Mouse (Mus musculus) embryo, embryonic 9.5 days (tissue): ENCODE results near the gene F2rl3.

ENCODE experiments used
- DNase-seq: peaks from one replicate; pipeline ENCODE4 v3.0.0-alpha.2; 2017; ENCODE audit errors: extremely low spot score

F2rl3 gene

DNA sequence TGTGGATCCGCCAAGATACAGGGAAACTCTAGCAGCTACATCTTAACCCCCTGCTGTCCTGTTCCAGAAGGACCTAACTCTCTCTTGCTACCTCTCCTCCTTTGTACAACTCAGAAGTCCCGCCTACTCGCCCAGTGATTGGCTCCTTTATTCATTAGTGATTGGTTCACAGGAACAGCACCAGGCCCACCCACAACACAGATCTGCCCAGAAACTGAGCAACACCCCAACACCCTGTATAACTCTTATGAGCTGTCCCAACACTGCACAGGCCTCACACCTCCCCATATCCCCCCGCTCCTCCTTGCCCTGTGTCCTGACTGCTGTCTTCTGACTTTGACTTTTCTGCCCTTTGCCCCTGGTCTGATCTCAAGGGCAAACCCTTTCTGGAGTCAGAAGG, 4.0 kb downstream of the F2rl3 start:
- DNase-seq = no peak

DNA sequence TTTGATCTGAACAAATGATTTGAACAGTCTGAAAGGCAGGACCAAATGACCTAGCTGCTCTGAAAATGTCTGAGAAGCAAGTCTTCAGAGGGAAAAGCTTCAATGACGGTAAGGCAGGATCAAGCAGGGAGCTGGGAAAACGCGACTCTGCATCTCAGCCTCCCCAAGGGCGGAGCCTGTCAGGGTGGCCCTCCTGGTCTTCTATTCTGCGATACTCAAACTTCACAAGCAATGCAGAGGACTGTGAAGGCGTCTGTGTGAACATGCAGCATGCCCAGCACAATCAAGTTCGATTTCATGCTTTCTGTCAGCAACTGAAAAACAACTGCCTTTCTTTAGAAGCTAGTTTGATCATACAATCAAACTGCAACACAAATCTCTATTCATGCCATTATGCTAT, 5.1 kb downstream of the F2rl3 start:
- DNase-seq = no peak

DNA sequence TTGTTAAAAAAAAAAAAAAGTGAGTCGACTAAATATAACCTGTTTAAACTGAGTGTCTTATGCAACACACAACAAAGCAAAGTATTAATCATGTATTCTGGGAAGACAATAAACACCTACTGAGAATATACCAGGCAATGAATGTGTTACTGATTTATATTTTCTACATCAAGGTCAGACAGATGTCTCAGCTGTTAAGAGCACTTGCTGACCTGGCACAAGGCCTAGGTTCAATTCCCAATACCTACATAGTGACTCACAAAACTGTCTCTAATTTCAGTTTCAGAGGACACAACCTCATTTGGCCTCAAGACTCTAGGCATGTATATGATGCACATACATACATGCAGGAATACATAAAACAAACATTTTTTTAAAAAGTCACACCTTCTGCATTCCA, 16.1 kb downstream of the F2rl3 start:
- DNase-seq = no peak

DNA sequence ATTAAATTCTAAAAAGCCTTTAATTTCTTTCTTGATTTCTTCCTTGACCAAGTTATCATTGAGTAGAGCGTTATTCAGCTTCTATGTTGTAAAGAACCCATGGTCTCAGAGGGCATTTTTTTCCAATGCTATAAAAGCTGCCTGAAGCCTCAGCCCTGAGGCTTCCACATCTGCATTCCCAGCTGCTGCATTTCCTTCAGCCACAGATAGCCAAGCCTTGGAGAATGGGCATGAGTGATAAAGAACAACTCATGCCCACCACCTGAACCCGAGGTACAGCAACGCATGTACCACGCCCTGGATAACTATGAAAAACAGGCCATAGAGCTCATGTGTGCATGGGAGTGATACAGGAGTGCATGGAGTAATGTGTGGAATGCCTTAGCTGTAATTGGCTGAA, 19.0 kb downstream of the F2rl3 start:
- no peak for DNase-seq

DNA sequence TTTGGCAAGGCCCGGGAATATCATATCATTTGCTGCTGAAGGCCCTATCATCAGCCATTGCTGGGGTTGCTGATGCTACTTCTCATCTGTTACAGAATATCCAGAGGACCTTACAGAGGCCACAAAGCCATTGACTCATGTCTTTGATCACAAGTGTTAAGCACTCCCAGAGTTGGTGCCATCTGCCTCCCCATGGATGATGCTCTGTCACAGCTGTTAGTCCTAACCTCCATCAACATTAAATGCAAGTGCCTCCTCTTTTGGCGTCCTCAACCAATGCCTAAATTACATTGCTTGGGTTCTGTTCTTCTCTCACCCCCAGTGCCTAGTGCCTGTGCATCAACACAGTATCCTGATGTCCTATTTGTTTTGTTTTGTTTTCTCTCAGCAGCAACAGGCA, 39.9 kb downstream of the F2rl3 start:
- no peak for DNase-seq

DNA sequence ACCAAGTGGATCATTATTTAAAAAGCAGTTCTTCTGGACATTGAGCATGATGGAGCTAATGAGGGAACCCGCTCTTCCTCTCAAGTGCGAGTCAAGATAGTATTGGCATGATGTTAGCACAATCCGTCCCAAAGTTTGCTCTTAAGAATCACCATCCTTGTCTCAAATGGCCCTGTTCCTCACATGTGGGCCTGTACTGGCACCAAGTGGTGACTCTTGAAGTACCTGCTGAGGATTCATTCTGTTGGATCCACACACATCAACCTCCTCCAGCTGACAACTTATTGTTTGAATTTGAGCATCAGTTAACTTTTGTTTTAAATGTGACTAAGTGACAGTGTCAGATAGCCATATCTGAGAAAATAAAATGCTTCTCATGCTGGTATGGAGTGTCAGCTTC, 51.0 kb downstream of the F2rl3 start:
- no peak for DNase-seq
